Mouse (Mus musculus) CD4-positive helper T cell, adult 2 months (primary cell): ENCODE measurements around the gene Cd93.

Source experiments
- DNase-seq: peaks from one replicate; pipeline ENCODE4 v3.0.0-alpha.2; 2012; ENCODE audit warnings: low read depth, missing footprints, low spot score

Gene Cd93

GRCm38 (mm10) chr2:148404906-148405305, 38.5 kb downstream of the Cd93 start:
- DNase-seq = no peak

- DNase-seq = no peak
Observed at GRCm38 (mm10) chr2:148402227-148402626, 41.1 kb downstream of the Cd93 start.

DNA sequence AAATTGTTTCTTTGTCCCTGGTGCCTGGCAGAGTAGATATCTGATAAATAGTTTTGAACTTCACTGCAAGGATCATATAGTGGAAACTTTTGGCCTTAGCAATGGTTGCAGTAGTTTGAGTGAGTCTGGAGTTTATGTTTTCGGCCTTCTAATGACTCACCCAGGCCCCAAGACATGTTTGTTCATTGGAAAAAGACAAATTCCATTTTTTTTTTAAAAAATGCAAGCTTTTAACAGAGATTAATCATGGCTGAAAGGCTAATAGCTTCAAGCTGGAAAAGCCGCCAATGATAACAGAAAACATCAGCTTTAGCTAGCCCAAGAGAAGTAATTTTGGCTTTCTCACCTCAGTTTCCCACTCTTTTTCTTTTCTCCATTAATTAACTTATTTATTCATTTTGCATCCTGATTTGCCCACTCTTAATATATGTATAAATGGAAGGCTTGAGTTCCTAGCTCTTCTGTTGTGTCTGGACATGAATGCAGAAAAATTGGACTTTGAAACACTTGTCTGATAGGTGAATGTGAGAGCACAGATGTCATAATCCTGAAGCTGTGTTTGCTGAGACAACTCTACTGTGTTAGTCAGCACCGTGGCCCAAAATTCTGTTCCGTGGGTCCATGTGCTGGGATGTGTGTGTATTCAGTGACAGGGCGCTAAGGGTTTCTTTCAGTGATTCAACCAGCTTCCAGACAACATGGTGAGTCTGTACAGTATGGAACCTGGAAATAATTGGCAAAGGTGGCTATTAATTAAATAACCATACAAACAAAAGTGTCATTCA, 44.3 kb downstream of the Cd93 start:
- no peak for DNase-seq

GRCm38 (mm10) chr2:148397784-148398100, 45.6 kb downstream of the Cd93 start:
- no peak for DNase-seq

- DNase-seq = no peak
Observed at GRCm38 (mm10) chr2:148397015-148397783, 46.2 kb downstream of the Cd93 start.

- DNase-seq = no peak
Observed at GRCm38 (mm10) chr2:148396209-148396608, 47.2 kb downstream of the Cd93 start.

- DNase-seq = no peak
Observed at GRCm38 (mm10) chr2:148395131-148396051, 48.0 kb downstream of the Cd93 start, which contains the start of gene Sstr4. TSS of gene Sstr4 (plus strand) at chr2:148395344.

DNA sequence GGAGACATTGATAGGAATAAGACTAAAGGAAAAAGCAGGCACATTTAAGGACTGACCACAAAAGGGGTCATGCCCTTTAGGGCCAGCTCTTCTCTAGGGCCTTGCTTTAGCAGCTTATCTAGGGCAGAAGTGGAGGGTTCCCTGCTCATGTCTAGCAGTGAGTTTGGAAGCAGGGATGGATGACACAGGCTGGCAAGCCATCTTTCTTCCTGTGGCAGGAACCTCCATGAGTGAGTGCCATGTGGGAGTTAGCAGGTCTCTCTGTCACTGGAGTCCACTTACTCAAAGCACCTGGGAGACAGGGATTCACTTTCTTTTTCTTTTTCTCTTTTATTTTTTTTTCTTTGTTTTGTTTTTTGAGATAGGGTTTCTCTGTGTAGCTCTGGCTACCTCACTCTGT, 49.5 kb downstream of the Cd93 start:
- DNase-seq = no peak

DNA sequence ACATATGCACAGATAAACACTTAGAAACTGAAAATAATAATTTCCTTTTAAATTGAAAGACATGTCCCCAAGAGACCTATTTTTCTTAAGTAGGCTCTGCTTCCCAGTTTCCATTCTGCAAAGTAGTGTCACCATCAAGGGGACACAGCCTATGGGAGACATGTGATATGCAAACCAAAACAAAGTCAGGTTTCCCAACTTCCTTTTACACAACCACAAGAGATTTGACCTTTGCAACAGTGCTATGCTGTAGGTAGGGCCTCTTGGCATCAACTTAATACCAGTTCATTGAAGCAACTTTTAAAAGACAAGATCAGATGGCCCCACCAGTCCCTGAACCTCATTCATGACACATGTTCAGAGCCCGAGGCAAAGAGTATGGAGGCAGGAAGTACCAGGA, 50.2 kb downstream of the Cd93 start:
- DNase-seq = no peak

- DNase-seq = no peak
Observed at GRCm38 (mm10) chr2:148387652-148388581, 55.4 kb downstream of the Cd93 start.

- no peak for DNase-seq
Observed at GRCm38 (mm10) chr2:148386927-148387326, 56.4 kb downstream of the Cd93 start.
